Mouse (Mus musculus) myocyte (in vitro differentiated cells): ENCODE data around the gene Bcl2a1a. TPM values are rescaled to one million over a fixed set of nuclear protein-coding genes. Genes with fewer than 3 reads are reported as not detected.
"Not testable (repeated sequence)": the region's sequence is repeated elsewhere in the genome, so short reads cannot be mapped to it uniquely, and the experiment has no call there.

Source experiments
- H3K27me3 ChIP-seq: one replicate; pipeline ENCODE4 v1.6.1; 2011; ENCODE audit not compliant: control insufficient read depth, insufficient read depth, insufficient read length
- H3K36me3 ChIP-seq: one replicate; pipeline ENCODE4 v1.6.1; 2011; ENCODE audit not compliant: control insufficient read depth, insufficient read depth
- H3K4me2 ChIP-seq: one replicate; pipeline ENCODE4 v1.6.1; 2011; ENCODE audit warnings: low read depth, control low read depth
- H3K4me3 ChIP-seq: one replicate; pipeline ENCODE4 v1.5.1; 2011; ENCODE audit warnings: mild to moderate bottlenecking, control low read depth, moderate library complexity
- H3K79me2 ChIP-seq: one replicate; pipeline ENCODE4 v1.6.1; 2011; ENCODE audit not compliant: control insufficient read depth, insufficient read depth
- H3ac ChIP-seq: one replicate; pipeline ENCODE4 v1.6.1; 2011; ENCODE audit not compliant: control insufficient read depth, insufficient read length
- polyA plus RNA-seq: library from polyadenylated mRNA; unstranded; fragments of >200 nt; fragmentation: generic; extraction: Trizol; gene quantifications from one replicate; pipeline ENCODE4 v1.2.1, GENCODE M21; 2012; ENCODE audit warnings: missing spikeins

The Bcl2a1a gene
- polyA plus RNA-seq, 1 experiment = not detected

- H3K27me3 ChIP-seq, H3K36me3 ChIP-seq, H3K79me2 ChIP-seq, H3ac ChIP-seq, H3K4me3 ChIP-seq, H3K4me2 ChIP-seq: not testable (repeated sequence)
Measured at GRCm38 (mm10) chr9:88976875-88977274, 20.2 kb downstream of the Bcl2a1a start.

- H3K36me3 ChIP-seq, H3K4me2 ChIP-seq, H3ac ChIP-seq: not testable (repeated sequence)
Measured at GRCm38 (mm10) chr9:88979781-88980180, 23.1 kb downstream of the Bcl2a1a start.

GRCm38 (mm10) chr9:89001541-89001940, 44.8 kb downstream of the Bcl2a1a start:
- not testable (repeated sequence) for H3K4me2 ChIP-seq, H3K36me3 ChIP-seq, H3ac ChIP-seq, H3K27me3 ChIP-seq, H3K79me2 ChIP-seq, H3K4me3 ChIP-seq

More at GRCm38 (mm10) chr9:88979781-88980180, 23.1 kb downstream of the Bcl2a1a start:
- not testable (repeated sequence) for H3K79me2 ChIP-seq, H3K4me3 ChIP-seq, H3K27me3 ChIP-seq

Other genes with a start within 250 kb of the Bcl2a1a start
- 11.5 TPM for gene Mthfsl, start 236.6 kb upstream of the Bcl2a1a start, polyA plus RNA-seq
- not detected for gene Bcl2a1d, start 225.0 kb upstream of the Bcl2a1a start, polyA plus RNA-seq
- gene Trim43c, start 117.7 kb upstream of the Bcl2a1a start, polyA plus RNA-seq = 0.06 TPM
- gene Trim43b, start 135.9 kb downstream of the Bcl2a1a start, polyA plus RNA-seq = not detected
- gene Bcl2a1b, start 242.3 kb downstream of the Bcl2a1a start, polyA plus RNA-seq = not detected
- gene Gm29094, start 242.5 kb downstream of the Bcl2a1a start, polyA plus RNA-seq = not detected